Mouse (Mus musculus) heart, adult 2 months (tissue): Measurements from ENCODE around the gene Tec.

Experiments
- CTCF ChIP-seq: fragments of 200-600 bp; IDR thresholded peaks from 2 replicates; pipeline ENCODE4 v1.8.1; 2022; ENCODE audit warnings: antibody characterized with exemption, mild to moderate bottlenecking, moderate library complexity
- EP300 ChIP-seq: fragments of 200-500 bp; IDR thresholded peaks from 2 replicates; pipeline ENCODE4 v1.6.1; 2011; ENCODE audit warnings: low read depth, low read length, control low read depth; ENCODE audit not compliant: insufficient read depth
- POLR2A ChIP-seq: fragments of 200-500 bp; IDR thresholded peaks from 2 replicates; pipeline ENCODE4 v1.6.1; 2011; ENCODE audit warnings: mild to moderate bottlenecking, low read depth, low read length, control low read depth; ENCODE audit not compliant: insufficient read depth

GRCm38 (mm10) chr5:72735763-72736162, 132.5 kb downstream of the Tec start:
- TF ChIP-seq POLR2A (no peak), CTCF (no peak), EP300 (no peak)
